Mouse (Mus musculus) Muller cell, postnatal 12 days (primary cell): ENCODE measurements around the gene Rab30.
A peak's percentile ranks its signal among the peaks of the same experiment; 100 is the strongest.
"Not testable (repeated sequence)": the region's sequence is repeated elsewhere in the genome, so short reads cannot be mapped to it uniquely, and the experiment has no call there.

Experiments used
- DNase-seq: peaks from one replicate; pipeline ENCODE4 v3.0.0-alpha.2; 2015; ENCODE audit errors: inconsistent ontology term

Rab30 gene

GRCm38 (mm10) chr7:92741152-92741860 lies at the start of gene Rab30:
Gene Rab30 (plus strand): TSS chr7:92741603.
- peak; percentile 98 for DNase-seq

- peak; percentile 37 for DNase-seq
Measured at GRCm38 (mm10) chr7:92696395-92696794, 45.0 kb upstream of the Rab30 start.

DNA sequence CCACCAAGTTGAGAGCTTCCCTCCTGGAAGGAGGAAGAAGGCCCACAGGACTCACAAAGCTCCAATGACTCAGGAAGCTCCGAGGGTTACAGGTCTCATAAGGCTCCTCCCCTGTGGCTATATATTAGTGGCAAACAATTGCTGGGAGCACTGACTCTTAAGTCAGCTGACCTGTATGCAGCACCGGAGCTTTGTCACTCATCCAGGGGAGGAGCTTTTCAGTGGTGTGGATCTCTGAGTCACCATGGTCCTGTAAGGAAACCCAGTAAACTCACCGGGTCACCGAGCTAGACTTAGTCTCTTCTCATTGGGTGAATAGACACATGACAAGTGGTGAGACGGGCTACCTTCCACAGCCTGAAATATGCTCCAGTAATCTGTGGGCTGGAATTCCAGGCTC lies 42.6 kb upstream of the Rab30 start:
- DNase-seq, result peak; percentile 47

- DNase-seq, result no peak
Measured at GRCm38 (mm10) chr7:92703661-92704060, 37.7 kb upstream of the Rab30 start.

DNA sequence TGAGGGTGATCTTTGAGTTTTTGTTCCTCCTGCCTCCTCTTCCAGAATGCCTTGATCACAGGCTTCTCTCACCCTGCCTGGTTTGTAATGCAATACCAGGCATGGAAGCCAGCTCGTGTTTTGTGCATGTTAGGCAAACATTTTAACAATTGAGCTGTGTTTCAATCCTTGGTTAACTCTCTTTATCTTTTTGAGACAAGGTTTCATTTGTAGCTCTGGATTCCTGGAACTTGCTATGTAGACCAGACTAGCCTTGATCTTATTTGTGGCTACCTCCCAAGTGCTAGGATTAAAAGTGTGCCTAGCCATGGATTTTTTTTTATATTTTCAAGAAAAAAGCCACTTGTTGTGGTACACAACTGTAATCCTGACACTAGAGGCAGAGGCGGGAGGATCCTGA lies 35.9 kb upstream of the Rab30 start:
- DNase-seq, result no peak

DNA sequence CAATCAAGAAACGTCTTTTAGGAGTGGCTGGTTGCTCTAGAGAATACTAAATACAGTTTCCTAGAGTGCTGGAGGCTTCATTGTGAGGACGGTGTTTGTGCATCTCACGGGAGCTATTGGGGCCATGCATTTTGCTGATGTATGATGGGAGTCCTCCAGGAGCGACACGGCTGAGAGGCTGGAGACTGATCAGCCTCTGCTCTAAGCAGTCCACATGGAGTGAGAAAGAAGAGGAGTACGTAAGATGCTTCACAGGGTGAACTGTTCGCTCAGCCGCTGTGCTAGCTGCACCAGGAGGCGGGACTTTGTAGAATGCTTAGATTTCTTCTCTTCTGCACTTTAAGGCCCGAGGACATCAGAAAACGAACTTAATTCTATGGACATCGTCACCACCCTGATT lies 34.7 kb upstream of the Rab30 start:
- no peak for DNase-seq

GRCm38 (mm10) chr7:92709573-92709972 lies 31.8 kb upstream of the Rab30 start:
- DNase-seq, result no peak

DNA sequence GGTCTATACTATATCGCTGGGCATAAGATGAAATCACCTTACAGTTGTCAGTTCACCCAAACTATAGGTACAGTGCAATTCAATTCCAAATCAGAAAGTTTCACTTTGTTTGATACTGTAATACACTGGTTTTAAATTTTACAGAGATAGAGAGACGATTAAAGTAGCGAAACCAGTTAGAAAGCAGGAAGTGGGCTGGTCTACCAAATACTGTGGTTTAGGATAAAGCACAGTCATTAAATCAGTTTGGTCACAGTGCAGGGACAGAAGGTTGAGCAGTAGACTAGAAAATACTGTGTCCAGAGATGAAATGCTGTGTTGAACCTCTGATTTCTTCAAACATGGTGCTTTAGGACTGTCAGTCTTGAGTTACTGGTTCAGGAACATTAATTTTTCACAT lies 29.8 kb upstream of the Rab30 start:
- no peak for DNase-seq

DNA sequence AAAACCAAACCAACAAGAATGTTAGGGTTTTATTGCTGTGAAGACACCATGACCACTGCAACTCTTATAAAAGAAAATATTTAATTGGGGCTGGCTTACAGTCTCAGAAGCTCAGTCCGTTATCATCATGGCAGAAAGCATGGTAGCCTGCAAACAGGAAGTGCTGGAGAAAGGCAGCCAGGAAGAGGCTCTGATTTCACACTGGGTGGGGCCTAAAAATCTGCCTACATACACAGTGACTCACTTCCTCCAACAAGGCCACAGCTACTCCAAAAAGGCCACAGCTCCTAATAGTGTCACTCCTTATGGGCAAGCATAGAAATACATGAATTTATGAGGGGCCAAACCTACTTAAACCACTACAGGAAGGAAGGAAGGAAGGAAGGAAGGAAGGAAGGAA lies 26.3 kb upstream of the Rab30 start:
- no peak for DNase-seq

GRCm38 (mm10) chr7:92720156-92720905 lies 21.1 kb upstream of the Rab30 start:
- DNase-seq, result no peak

DNA sequence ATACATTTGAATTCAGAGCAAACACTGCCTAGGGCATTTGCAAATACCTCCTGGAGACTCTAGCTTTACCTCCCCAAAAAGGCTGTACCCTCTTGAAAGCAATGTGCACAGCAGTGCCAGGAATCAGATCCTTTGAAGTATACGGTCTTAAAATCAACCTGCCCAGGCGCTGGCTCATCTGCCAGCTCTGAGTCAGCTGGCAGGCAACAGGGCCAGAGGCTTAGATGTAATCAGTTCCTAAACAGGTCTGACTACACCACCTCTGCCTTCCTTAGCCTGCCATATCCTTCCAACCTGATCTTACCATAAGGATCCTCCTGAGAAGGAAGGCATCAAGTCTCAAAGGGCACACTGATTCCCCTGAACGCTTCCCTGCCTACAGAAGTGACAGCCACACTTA lies 17.7 kb upstream of the Rab30 start:
- no peak for DNase-seq

GRCm38 (mm10) chr7:92724261-92724660 lies 17.1 kb upstream of the Rab30 start:
- DNase-seq, result no peak

- not testable (repeated sequence) for DNase-seq
Measured at GRCm38 (mm10) chr7:92729583-92729982, 11.8 kb upstream of the Rab30 start.

DNA sequence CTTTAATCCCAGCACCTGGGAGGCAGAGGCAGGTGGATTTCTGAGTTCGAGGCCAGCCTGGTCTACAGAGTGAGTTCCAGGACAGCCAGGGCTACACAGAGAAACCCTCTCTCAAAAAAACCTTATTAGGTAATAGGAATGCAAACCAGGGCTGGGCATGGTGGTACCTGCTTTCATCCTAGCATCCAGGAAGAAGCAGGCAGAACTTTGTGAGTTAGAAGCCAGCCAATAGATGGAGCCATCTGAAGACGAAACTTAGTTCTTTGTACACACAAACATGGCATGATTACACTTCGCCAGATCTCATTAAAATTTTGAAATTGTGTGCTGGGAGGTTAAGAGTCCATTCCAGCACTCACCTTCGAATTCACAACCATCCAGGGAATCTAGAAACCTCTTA lies 10.9 kb upstream of the Rab30 start:
- no peak for DNase-seq

DNA sequence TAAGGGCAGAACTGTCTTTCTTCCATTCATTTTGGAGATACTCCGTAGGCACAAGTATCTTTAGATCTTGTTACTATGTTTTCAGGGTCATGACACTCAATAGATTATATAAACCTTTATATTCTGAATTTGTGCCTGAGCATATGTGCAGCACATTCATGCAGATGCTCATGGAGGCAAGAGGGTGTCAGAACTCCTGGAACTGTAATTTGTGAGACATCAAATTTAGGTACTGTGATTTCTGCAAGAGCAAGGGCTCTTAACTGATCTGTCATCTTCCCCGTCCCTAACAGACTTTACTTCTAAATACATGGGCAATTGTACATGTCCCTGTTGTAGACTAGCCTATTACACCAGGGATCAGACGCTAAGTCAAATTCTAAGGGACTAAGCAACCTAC lies 10.4 kb upstream of the Rab30 start:
- DNase-seq, result no peak

DNA sequence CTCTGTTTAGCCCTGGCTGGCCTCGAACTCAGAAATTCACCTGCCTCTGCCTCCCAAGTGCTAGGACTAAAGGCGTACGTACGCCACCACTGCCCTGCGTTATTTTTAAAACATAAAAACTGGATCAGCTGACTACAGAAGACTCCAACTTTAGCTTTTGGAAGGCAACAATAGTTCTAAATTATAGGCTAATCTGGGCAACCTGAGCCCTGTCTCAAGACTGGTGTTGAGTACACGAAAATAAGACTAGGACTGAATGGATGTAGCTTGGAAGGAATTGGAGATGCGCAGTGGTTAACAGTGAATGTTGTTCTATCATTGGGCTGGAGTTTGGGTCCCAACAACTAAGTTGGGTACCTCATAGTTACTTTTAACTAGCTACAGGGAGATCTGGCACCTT lies 9.3 kb upstream of the Rab30 start:
- DNase-seq, result no peak

- peak; percentile 85 for DNase-seq
Measured at GRCm38 (mm10) chr7:92737560-92737959, 3.8 kb upstream of the Rab30 start.

DNA sequence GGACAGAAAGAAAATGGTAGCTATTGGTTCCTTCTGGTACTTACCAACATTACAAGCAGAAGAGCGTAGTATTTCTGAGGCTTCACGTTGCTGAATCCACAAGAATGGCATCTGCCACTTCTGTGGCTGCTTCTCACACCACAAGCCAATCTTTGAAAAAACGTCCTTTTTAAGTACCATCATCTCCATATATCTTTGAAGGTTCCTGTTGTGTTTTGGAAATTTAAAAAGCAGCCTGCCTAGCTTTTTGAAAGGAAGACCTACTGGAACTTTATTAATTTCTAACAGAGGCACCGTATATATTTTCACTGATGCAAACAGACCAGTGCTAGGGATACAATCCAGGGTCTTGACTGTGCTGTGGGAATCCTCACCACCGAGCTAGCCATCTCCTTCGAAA lies 1.4 kb upstream of the Rab30 start:
- no peak for DNase-seq

DNA sequence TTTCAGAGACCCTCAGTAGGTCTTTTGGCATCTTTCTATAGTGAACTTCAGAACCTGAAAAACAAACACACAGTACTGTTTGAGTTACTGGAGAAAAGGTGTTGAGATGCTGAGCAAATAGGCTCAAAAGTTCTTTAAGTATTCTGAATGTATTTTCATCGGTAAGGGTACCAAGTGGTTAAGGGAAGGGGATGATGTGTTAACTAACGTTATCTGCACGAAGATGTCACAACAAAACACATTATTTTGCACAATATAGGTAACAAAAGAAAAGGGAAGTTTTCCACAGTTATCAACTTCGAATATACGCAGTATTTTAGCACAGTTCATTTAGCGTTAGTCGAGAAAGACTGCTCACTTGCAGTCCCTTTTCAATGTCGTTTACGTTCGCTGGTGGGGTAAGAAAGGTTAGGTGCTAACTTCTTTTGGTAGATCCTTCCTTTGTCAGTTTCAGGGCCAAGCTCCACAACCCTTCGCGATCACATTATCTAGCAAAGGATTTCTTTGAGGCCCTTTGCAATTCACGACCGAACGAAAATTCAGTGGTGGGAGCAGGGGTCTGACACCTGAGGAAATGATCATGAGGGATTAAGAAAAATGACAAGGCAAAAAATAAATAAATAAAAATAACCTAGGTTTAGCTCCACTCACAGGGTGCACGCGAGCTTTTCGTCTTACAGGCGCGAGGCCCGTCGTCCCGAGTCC lies 840 bp upstream of the Rab30 start:
- DNase-seq, result no peak

GRCm38 (mm10) chr7:92741861-92742249 lies 452 bp downstream of the Rab30 start:
- no peak for DNase-seq

DNA sequence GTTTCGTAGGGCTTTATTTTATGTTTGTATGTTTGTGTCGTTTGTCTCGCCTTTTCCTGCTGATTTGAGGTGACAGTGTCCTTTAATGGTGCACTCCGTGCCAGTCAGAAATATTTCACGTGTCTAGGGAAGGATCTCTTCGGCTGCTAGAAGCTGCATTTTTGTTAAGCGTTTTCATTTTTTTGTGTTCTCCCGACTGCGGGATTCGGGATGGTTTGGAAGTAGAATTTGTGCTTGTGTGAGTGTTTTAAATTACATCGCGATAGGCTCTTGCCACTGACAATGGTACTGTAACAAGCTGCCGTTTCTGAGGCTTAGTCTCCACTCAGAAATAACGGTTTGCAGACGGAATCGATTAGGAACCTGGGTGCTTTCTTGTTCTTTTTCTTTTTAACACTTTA lies 938 bp downstream of the Rab30 start:
- DNase-seq, result no peak

DNA sequence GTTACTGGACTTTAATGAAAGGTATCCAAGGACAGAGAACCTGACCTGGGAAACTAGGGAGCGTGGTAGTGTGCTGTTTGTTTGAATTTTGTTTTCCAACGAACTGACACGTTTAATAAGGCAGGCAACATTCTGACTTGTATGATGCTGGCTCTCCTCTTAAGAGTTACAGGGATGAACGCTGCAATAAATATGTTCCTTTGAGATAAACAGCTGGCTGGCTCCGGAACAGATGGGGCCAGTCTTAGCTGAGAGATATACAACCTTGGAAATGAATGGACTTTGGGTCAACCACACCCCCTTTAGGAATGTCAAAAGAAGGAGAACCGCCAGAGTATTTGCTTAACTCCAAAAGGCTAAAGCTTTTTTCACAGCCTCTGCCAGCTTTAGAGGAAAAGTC lies 1.4 kb downstream of the Rab30 start:
- no peak for DNase-seq

- DNase-seq, result no peak
Measured at GRCm38 (mm10) chr7:92743325-92743724, 1.9 kb downstream of the Rab30 start.
